Mouse (Mus musculus) cerebellum, adult 9-11 months (tissue): ENCODE data around the gene Ube3a.
A peak's percentile ranks its signal among the peaks of the same experiment; 100 is the strongest.

ENCODE experiments used
- DNase-seq: peaks from one replicate; pipeline ENCODE4 v3.0.0; 2022

Ube3a gene

DNA sequence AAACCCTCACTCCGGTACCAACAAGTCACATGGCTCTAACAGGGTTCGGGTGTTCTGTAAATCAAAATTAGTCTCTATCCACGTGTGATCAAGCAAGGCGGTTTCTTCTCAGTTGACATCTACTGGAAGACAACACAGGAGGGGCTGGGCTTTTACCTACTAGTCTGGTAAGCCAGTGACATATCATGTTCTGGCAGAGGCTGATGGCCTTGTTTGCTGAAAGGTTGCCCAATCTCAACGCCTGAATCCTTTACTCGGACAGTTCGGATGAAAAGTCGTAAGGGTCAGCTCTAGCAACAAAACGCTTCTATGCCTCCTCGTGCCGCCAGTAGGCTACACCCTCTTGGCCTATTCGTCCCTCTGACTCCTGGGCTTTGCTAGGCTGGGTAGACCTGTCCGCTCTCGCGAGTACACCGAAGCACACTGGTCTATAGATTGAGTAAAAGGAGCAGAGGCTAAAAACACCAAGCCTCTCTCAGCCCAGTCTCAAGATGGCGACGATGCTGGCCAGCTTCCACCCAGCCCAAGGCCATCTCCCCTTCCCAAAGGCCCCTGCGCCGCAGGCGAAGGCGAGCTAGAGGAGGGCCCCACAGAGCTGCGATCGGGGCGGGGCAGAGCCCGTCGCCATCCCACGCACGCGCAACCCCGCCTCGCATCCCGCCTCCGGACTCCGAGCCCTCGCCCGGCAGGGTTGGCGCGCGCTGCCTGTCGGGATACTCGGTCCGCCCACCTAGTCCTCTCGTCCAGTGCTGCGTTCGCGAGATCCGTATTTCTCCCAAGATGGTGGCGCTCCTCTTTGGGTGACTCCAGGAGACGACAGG lies at the start of gene Ube3a:
Gene Ube3a, plus strand, starts transcription at position 706 of the 821 bp plus-strand sequence.
- peak; percentile 99 for DNase-seq

DNA sequence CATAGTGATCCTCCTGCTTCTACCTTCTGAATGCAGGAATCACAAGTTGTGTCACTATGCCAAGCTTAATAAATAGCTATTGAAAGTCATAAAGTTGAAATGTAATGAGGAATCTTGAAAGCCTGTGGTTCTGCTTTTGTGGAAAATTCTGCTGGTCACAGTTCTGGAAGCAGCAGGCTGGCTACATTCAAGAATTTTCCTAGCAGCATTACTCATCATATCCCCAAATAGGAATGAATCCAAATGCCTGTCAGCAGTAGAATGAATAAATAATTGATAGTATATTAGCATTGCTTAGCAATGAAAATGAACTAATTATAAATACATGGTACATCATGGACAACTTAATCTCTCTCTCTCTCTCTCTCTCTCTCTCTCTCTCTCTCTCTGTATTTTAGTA lies 35.7 kb upstream of the Ube3a start:
- no peak for DNase-seq

DNA sequence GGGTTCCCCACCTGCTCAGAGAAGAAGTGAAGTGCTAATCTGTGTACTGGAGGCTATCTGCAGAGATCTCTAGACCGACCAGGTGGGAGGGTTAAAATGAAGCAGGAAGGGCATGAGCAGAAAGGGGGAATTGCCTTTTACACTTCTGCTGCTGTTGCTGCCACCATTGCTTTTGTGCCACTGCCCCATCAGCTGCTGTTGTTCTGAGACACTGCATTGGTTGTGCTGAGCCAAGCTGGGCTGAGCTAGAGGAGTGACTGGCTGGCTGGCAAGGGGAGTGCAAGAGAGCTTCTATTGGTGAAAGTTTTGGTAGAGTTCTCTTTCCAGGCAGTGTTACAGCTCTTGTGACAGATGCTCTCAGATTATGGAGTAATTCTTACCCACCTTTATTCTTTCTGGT lies 13.6 kb upstream of the Ube3a start:
- no peak for DNase-seq

DNA sequence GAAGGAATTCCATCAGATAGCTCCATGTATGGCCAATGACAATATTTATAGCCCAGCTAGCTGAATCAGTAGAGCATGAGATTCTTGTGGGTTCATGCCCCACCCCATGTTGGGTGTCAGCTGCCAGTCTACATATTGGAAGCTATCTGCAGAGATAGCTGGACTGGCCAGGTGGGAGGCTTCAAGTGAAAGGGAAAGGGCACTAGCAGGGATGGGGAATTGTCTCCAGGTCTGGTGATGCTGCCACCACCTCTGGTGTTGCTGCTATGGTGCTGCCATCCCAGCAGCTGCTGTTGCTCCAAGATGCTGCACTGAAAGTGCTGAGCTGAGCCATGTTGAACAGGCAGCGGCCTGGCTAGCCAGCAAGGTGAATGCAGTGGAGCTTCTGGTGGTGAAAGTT lies 7.3 kb upstream of the Ube3a start:
- no peak for DNase-seq

DNA sequence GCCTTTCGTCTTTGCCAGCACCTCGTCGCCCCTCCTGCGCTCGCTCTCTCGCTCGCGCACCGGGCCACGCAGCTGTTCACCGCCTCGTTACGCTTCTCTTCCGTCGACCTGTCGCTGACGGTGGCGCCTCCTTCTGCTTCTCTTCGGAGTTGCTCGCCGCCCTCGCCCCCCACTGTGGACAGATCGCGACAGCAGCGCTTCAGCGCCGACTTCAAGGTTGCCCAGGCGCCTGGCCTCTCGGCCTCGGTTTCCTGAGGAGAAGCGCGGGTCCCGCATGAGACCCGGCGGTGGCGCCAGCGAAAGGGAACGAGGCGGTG lies 274 bp downstream of the Ube3a start:
- no peak for DNase-seq

DNA sequence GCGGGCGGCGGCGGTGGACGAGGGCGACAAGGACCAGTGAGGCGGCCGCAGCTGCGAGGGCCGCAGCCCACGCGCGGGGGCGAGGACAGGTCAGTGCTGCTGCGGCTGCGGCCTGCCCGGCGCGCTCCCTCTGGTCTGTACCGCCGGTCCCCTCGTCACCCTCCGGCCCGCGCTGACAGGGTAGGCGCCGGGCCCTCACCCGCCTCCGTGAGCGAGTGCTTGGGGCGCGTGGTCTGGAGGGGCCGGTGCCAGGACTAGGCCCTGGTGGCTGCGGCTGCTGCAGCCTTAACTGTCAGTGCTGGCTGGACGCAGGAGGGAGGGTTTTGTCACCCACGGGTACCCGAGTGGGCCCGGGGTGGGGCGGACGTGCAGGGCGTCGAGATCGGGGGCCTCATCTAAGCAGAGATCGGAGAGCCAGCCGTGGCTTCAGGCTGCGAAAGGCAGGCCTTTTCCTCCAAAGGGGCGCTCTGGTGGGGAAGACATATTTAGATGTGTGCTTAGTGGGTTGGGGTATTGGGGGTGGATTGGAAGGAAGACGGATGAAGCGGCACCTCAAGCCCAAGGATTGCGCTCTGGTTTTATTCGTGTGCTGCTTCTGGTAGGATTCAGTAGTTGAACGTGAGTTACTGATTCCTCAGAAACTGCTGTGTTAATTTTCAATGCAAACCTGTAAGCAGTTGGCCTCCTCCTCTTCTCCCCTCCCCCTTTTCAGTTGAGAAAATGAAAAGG lies 797 bp downstream of the Ube3a start:
- DNase-seq, result peak; percentile 79

DNA sequence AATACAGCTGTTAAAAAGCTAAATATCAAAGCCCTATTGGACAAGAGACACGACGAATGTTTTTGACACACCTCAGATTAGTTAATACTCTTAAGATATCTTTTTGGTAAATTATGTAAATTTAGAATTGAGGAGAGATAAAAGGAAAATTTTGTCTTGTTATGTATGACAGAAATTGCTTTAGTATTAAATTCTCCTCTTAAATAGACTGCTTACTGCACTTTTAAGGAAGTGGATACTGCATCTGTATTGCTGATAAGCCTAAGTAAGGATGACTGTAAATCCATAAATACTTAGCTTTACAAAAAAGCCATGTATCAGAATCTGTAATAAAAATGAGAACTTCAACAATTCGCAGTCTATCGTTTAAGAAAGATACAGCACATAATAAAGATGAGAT lies 1.8 kb downstream of the Ube3a start:
- DNase-seq, result no peak

DNA sequence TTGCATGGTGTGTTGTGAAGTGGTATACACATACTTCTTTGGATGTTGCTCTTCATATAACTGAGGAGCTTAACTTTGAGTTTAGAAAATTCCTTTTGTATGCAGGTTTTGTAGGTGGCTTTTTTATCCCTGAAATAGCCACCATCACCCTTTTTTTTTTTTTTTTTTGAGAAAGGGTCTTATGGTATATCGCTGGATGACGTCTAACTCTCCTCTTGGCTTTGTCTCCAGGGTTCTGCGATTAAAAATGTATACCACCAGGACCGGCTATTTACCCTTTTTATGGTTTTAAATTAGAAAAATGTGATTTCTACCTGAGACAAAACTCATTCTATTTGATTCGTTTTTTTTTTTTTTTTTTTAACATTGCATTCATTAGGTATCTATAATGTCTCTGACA lies 2.2 kb downstream of the Ube3a start:
- DNase-seq, result no peak

DNA sequence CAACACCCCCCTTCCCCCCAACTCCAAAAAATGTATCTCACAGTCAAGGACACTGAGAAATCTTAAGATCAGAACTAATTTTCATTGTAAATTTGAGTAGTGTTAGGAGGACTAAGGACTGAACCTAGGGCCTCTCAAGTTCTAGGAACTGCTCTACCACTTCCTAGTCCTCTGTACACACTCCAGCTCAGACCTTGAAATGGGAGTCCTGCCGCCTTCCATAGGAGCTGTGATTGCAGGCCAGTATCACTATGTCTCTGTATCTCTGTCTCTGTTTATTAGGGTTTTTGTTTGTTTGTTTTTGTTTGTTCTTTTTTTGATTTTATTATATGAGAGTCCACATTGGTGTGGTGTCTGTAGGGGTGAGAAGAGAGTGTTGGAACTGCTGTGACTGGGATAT lies 3.4 kb downstream of the Ube3a start:
- DNase-seq, result no peak

DNA sequence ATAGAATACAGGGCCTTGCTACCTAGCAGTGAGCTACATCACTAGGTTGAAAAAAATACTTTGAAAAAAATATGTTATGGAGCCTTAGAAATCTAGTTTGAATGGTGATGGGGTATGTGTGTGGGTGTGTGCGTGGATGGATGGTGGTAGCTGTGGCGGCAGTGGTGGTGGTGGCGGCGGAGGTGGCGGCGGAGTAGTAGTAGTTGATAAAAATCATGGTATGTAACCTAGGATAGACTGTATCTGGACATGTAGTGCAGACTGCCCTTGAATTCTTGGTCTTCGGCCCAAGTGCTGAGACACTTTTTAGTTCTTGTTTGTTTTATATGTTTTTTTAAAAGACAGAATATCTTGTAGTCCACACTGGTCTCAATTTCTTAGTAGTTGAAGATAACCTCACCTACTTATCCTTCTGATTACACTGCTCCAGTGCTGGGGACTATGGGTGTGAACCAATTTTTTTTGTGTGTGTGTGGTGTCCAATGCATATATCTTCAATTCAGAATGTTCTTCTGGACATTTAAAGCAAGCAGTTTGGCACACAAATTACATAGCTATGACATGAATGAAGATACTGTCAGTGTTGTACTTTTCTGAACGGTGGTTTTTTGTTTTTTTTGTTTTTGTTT lies 6.3 kb downstream of the Ube3a start:
- no peak for DNase-seq

DNA sequence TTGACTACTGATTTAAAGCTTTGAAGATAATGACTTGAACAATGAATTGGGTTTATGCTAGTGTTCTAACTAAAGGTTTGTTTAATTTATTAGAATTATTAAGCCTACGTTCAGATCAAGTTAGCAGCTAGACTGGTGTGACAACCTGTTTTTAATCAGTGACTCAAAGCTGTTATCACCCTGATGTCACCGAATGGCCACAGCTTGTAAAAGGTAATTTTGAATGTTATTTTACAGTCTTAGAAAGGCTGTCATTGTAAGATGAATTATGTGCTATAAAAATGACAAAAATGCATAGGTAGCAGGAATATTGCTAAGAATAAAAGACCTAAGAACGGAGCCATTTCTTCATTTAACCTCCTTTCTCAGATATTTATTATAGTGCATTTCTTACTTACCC lies 14.7 kb downstream of the Ube3a start:
- DNase-seq, result no peak

DNA sequence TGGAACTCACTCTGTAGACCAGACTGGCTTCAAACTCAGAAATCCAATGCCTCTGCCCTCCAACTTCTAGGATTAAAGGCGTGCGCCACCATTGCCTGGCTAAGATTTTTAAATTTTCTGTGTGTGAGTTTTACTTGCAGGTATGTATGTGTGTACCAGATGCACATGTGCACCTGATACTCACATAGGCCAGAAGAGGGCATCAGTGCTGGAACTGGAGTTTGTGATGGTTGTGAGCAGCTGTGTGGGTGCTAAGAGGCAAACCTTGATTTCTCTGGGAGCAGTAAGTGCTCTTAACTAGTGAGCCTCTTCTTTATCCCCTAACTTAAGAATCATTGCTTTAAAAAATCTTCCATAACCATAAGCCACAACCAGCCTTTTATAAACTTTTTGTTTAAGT lies 17.0 kb downstream of the Ube3a start:
- DNase-seq, result no peak

DNA sequence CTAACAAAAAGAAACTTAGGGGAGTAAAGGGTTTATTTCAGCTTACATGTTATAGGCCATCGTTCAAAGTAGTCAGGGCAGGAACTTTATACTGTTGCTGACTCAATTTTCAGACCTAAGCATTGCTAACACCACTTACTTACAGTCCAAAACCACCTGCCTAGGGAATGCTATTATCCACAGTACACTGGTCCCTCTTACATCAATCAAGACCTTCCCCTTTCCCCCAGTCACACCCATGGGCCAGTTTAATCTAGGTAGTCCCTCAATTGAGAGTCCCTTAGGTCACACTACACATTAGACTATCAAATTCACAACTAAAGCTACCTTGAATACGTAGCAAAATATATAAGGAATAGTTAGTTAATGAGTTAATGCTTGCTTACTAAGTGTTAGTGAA lies 24.8 kb downstream of the Ube3a start:
- DNase-seq, result no peak

DNA sequence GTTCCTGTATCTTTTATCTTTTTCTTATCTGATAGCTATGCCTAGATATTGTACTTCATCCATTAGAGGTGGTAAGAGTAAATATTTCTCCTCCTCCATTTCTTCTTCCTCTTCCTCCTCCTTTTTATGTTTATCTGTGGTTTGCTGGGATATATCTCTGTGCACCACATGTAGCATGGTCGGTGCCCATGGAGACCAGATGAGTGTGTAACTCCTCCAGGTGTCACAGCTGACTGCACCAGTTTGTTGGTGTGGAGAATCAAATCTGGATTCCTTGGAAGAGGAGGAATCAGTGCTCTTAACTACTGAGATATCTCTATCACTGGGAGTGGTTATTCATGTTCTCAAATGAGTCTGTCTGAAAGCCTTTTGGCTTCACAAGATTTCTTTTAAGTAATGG lies 37.0 kb downstream of the Ube3a start:
- DNase-seq, result no peak

DNA sequence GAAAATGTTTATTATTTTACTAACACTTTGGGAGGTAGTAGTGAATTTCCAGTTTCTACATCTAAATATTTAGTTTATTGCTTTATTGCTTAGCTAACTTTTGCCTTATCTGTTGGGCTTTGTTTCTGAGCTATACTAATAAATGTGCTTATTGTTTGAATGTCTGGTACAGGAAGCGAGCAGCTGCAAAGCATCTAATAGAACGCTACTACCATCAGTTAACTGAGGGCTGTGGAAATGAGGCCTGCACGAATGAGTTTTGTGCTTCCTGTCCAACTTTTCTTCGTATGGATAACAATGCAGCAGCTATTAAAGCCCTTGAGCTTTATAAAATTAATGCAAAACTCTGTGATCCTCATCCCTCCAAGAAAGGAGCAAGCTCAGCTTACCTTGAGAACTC lies 43.2 kb downstream of the Ube3a start:
- no peak for DNase-seq

DNA sequence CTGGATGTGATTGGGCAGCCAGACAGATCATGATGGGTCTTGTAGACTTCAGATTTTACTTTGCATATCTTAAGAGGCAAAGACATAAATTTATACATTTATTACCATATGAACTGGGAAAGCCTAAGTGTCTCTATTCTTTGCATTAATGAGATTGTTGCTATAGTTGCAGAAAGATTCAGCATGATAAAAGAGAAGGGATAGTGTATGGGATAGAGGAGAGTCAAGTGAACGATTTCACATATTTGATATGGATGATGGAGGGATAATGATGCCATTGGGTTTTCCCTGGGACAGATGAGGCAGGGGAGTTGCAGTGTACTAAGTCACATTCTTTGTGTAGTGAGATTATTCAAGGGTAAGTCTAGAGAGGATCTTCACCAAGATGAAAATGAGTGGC lies 84.0 kb downstream of the Ube3a start:
- DNase-seq, result no peak

DNA sequence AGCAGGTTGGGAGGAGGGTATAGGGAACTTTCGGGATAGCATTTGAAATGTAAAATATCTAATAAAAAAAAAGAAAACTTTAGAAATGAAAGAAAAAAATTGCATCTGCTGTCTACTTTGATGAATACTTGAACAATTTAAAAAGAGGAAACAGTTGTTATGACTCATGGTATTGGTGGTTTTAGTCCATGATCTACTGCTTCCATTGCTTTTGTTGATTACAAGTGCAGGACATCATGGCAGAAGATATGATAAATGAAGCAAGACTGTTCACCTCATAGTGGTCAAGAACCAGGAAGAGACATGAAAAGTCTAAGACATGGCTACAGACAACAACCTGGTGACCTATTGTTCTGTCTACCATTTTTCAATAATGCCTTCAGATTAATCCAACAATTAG lies 94.2 kb downstream of the Ube3a start:
- no peak for DNase-seq
